Mouse (Mus musculus) mouse embryonic stem cell (cell line): ENCODE data around the gene Prune2.

Experiments used
- in situ Hi-C, 2 experiments: fragments of 300-500 bp; cut with MboI; formaldehyde crosslinking; loops; 1 replicate in 1 of 2; 3 replicates in 1 of 2; pipeline ENCODE4 v1.14.3; 2019 to 2020; ENCODE audit warnings: low sequenced_read_pairs in 2 of 2, low pct_unique_long_range_greater_than_20kb in 1 of 2, mixed read lengths in 1 of 2; ENCODE audit not compliant: unreplicated experiment in 1 of 2

The Prune2 gene

GRCm38 (mm10) chr19:16987984-16988383 lies 32.1 kb downstream of the Prune2 start:
- in situ Hi-C loops, result loop anchor here in 1 of 2 experiments (10.0 kb wide), 1 partner anchor 83 kb away; no protein-coding TSS in a partner anchor

GRCm38 (mm10) chr19:16992151-16992550 lies 36.2 kb downstream of the Prune2 start:
- in situ Hi-C loops, result no loop called here

GRCm38 (mm10) chr19:16994260-16994659 lies 38.3 kb downstream of the Prune2 start:
- in situ Hi-C loops, result no loop called here

DNA sequence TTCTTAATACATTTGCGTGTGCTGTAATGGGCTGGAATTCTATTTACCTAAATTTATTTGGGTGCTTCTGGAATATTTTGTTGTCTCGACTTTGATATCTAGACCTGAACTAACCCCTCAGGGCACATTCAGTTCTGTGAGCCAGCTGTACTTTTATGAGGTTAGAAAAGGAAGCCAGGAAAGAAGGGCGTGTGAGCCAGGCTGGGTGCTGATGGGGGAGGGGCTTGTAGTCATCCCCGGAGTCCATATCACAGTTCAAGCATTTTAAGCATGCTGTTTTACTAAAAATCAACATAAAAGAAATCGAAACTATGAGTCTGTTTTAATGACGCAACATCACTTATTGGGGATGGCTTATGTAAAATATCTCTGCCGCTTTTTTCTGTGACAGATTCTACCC lies 42.0 kb downstream of the Prune2 start:
- in situ Hi-C loops, result no loop called here

DNA sequence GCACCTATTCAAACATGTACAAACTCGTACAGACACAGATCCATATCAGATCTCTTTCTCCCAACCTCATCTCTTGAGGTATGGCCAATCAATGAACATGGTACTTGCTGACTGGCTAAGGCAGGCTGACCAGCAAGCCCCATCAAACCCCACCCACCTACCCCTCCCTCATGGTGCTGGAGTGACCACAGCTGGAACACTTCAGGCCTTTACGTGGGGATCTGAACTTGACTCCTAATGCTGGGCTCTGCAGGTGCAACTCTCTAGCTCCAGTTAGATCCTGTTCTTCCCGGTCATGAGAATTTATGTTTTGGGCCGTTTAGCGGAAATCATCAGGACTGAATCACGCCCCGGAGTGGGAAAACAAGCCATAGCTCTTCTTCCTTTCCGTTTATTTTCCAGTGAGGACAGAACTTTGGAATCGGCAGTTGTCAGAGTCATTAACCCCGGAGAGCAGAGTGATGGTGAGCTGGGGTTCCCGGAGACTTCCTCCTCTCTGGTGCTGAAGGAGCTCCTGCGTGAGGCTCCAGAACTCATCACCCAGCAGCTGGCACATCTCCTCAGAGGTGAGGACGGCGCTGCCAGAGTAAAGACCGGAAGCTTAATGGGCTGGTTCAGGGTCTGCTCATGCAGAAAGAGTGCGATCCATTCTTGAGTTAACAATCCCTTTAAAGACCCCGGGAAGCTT lies 50.4 kb downstream of the Prune2 start:
- in situ Hi-C loops, result no loop called here

DNA sequence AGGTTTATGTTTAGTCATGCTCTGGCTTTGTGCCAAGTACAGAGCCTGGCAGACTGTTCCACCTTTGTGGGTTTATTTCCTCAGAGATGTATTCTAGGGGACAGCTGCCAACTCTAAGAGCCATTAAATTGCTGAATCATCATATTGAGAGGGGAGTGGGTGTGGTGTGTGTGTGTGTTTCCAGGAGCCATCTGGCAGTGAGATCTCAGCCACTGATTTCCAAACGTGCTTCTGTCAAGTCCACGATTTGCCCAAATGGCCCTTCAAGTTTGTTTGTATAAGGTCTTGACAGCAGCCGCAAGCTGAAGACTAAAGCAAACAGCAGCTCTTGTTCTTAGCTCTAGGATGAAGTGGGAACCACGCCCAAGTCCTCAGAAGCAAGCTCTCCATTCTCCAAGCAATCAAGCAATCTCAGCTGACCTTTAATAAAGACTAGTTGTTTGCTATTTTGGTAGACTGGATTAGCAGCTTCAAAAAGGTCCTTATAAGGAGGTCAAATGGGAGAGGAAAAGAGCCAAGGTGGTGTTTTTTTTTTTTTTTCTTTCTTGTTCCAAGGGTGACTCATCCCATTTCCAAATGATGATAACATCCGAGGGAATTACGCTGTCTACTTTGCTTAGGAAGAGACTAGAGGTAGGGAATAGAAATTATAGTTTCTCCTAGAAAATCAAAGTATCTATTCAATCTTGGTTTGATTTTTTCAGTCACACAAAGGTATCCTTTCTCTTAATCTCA lies 55.5 kb downstream of the Prune2 start:
- in situ Hi-C loops, result no loop called here

DNA sequence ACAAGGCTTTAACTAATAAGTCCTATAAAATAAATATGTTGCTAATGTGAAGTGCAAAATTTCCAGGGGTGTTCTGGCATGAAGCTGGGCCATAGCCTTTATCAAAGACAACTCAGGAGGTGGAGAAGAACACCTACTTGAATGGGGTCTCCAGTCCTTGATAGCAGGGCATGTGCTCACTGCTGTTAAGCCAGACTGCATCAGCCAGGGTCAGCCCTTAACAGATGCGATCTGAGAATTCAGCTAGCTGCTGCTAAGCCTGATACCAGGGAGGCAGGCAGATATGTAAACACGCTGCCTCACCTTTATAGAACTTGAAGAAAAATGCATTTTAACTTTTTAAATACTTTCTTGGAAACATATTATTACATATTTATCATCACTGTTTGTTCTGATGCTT lies 57.2 kb downstream of the Prune2 start:
- in situ Hi-C loops, result no loop called here

GRCm38 (mm10) chr19:17014337-17015124 lies 58.6 kb downstream of the Prune2 start:
- in situ Hi-C loops, result no loop called here

DNA sequence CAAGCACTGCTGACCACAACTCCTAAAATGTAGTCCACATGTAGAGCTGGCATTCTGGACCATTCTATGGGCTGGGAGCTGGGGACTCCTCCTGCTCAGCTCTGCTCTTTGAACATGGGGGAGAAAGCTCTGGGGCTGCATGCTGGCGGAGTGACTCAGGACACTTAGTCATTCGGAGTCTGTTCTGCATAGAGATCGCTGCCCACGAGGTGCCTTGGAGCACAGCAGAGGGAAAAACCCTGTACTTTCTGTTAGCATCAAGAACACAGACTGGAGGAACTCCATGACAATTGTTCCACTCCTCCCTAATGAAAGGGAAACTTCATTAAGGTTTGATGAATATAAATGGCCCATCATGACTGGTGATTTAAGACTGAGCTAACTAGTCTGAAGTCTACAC lies 68.8 kb downstream of the Prune2 start:
- in situ Hi-C loops, result no loop called here

GRCm38 (mm10) chr19:17030276-17030675 lies 74.4 kb downstream of the Prune2 start:
- in situ Hi-C loops, result no loop called here

DNA sequence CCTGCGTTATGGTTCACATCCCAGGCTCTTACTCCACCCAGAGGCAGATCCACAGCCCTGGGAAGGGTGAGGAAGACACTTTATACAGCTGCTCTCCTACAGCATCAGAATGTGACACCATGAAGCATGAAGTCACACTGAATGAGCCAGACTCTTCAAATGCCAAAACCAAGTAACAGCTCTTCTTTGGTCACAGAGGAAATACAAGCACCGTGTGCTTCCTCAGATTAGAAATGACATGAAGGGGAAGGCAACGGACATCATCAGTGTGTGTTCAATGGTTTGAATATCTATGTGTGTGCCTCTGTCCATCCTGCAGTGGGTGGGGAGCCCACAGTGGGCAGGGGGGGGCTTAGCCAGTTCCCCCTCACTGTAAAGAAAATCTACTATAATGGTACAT lies 76.4 kb downstream of the Prune2 start:
- in situ Hi-C loops, result no loop called here

- in situ Hi-C loops, result no loop called here
Measured at GRCm38 (mm10) chr19:17046961-17047360, 91.0 kb downstream of the Prune2 start.

DNA sequence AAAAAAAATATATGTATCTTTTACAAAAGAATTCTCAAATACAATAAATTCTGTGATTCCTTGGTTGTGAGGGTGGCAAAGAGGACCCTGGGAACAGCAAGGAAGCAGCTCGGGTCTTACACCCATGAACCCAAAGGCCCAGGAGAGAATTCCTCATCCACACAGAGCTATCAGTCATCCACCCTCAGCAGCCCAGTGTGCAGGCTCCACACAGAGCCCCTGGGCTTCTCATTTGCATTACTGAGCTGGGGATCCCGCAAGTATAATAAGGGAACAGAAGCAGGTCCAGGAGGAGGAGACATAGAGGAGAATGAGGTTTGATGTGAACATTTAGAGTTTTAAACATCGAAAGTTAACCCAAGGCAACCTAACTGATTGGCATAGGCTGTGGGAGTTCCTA lies 100.0 kb downstream of the Prune2 start:
- in situ Hi-C loops, result no loop called here

GRCm38 (mm10) chr19:17060106-17060505 lies 104.2 kb downstream of the Prune2 start:
- in situ Hi-C loops, result no loop called here

DNA sequence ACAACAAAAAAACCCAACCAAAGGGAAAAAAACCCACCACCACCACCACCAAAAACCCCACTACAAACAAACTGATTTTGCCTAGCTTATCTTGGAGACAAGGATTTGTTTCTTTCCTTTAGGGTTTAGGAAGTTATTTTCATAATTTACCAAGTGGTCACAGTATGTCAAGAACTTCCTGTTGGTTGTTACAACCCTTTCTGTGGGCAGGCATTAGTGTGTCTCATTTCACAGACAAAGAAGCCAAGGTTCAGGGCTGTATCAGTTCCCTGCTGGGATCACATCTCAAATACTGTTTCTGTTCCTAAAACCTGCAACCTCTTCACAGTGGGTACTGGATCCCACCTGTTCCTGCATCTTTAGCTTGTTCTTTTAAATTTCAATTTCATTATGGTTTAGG lies 108.5 kb downstream of the Prune2 start:
- in situ Hi-C loops, result no loop called here

DNA sequence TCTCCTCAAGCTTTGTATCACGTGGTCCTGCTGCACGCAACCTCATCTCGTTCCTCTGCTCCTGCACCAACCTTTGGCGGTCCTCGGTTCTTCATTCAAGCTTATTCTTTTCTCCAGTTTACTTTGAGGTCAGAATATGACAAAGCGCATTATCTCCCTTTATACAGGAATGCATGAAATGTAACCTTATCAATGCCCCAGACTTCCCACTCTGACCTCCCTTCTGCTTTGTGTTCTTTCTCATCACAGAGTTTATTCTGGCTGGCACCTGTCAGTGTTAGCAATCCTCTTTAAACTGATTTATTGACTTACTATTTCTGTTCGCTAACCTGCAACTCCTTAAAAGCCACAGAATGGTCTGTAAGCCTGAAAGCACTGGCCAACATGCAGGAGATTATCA lies 113.1 kb downstream of the Prune2 start:
- in situ Hi-C loops, result no loop called here

- in situ Hi-C loops, result no loop called here
Measured at GRCm38 (mm10) chr19:17071205-17071604, 115.3 kb downstream of the Prune2 start.

DNA sequence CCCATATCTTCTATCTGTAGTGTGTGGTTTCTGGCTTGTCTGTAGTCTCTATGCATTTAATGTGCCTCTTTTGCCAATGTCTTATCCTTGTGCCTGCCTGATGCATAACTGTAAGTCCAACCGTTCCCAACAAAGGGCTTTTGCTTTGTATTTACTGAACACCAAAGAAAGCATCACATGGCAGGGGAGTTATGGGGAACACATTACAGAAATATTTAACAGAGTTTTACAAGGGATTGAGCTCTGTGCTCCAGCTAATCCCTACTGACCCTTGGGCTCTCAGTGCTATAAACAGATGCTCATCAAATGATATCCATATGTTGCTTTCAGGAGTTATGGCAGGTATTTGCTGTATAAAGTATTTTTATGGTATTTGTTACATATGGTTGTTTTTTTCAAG lies 116.3 kb downstream of the Prune2 start:
- in situ Hi-C loops, result no loop called here

- in situ Hi-C loops, result no loop called here
Measured at GRCm38 (mm10) chr19:17078643-17079316, 122.9 kb downstream of the Prune2 start.
